Mouse (Mus musculus): ENCODE results near the gene Ccdc6.

Gene Ccdc6

GRCm38 (mm10) chr10:70095031-70095470, 1.9 kb upstream of the Ccdc6 start:
- DNase-seq: no peak

- no peak for DNase-seq
Observed at GRCm38 (mm10) chr10:70095506-70096270, 1.2 kb upstream of the Ccdc6 start.

- peak; percentile 61 for DNase-seq
Observed at GRCm38 (mm10) chr10:70097291-70097901, 475 bp downstream of the Ccdc6 start.

- peak; percentile 64 for DNase-seq
Observed at GRCm38 (mm10) chr10:70097911-70098569, 1.1 kb downstream of the Ccdc6 start.

GRCm38 (mm10) chr10:70098626-70099025, 1.7 kb downstream of the Ccdc6 start:
- no peak for DNase-seq

GRCm38 (mm10) chr10:70099052-70099451, 2.1 kb downstream of the Ccdc6 start:
- no peak for DNase-seq

- no peak for DNase-seq
Observed at GRCm38 (mm10) chr10:70102086-70102485, 5.2 kb downstream of the Ccdc6 start.

GRCm38 (mm10) chr10:70108016-70108415, 11.1 kb downstream of the Ccdc6 start:
- DNase-seq: no peak

- DNase-seq: no peak
Observed at GRCm38 (mm10) chr10:70109974-70110373, 13.1 kb downstream of the Ccdc6 start.

- no peak for DNase-seq
Observed at GRCm38 (mm10) chr10:70110815-70111214, 13.9 kb downstream of the Ccdc6 start.

- no peak for DNase-seq
Observed at GRCm38 (mm10) chr10:70111643-70112042, 14.7 kb downstream of the Ccdc6 start.

GRCm38 (mm10) chr10:70114048-70114635, 17.2 kb downstream of the Ccdc6 start:
- DNase-seq: no peak

GRCm38 (mm10) chr10:70116454-70116853, 19.5 kb downstream of the Ccdc6 start:
- DNase-seq: no peak

GRCm38 (mm10) chr10:70119451-70119850, 22.5 kb downstream of the Ccdc6 start:
- no peak for DNase-seq

- no peak for DNase-seq
Observed at GRCm38 (mm10) chr10:70119851-70120370, 23.0 kb downstream of the Ccdc6 start.

GRCm38 (mm10) chr10:70120671-70121405, 23.9 kb downstream of the Ccdc6 start:
- DNase-seq: peak; percentile 35

GRCm38 (mm10) chr10:70121406-70121695, 24.4 kb downstream of the Ccdc6 start:
- no peak for DNase-seq

- no peak for DNase-seq
Observed at GRCm38 (mm10) chr10:70123454-70123853, 26.5 kb downstream of the Ccdc6 start.

- no peak for DNase-seq
Observed at GRCm38 (mm10) chr10:70125491-70125890, 28.6 kb downstream of the Ccdc6 start.

- DNase-seq: no peak
Observed at GRCm38 (mm10) chr10:70127273-70127672, 30.4 kb downstream of the Ccdc6 start.

- no peak for DNase-seq
Observed at GRCm38 (mm10) chr10:70128408-70128807, 31.5 kb downstream of the Ccdc6 start.

- DNase-seq: no peak
Observed at GRCm38 (mm10) chr10:70132087-70132560, 35.2 kb downstream of the Ccdc6 start.

GRCm38 (mm10) chr10:70132714-70133113, 35.8 kb downstream of the Ccdc6 start:
- no peak for DNase-seq

Data from cerebellum, adult 11-12 months (tissue).